In genomic region chr12:75596154-75597002, GRCm38 (mm10) we compare ENCODE assay signal across 8 mouse cellular contexts. TPM values are rescaled to one million over a fixed set of nuclear protein-coding genes. Genes with fewer than 3 reads are reported as not detected.
DNase-seq lines count a peak whose midpoint lies in the region; ATAC-seq lines count a peak whose summit lies in the region.

TSS of gene Ppp2r5e (minus strand) at chr12:75596245.

- H3K4me1 ChIP-seq in hindbrain, embryonic 11.5 days (replicated peaks; ENCODE audit: control insufficient read depth, insufficient read depth, low read length) = no peaks in the 10 kb centered on the region; the same call in 1 of the 2 replicates

- peak; percentile 100 for DNase-seq in Muller cell, postnatal 12 days (ENCODE audit: inconsistent ontology term)
- DNase-seq in cerebellum, adult 9-11 months = peak; percentile 99
- peak; percentile 97 to 99 for DNase-seq in frontal cortex, adult 2 months (ENCODE audit: extremely low spot score in 1 of 2, low spot score in 1 of 2)
- DNase-seq in hindbrain, embryonic 11.5 days (ENCODE audit: low spot score) = peak; percentile 99
- DNase-seq in layer of hippocampus, postnatal 10 days (ENCODE audit: low spot score in 2 of 2) = peak; percentile 99
- peak; percentile 100 for DNase-seq in lung, postnatal 10 days
- peak; percentile 99 for DNase-seq in ovary, postnatal 36 days (ENCODE audit: low spot score)
- peak; percentile 98 for DNase-seq in thymus, postnatal 25 days

- H3K9ac ChIP-seq in hindbrain, embryonic 11.5 days (ENCODE audit: low read depth, low read length) = peak within 1 kb of the TSS; percentile 98

- under 1% methylated on average over 63 of the region's 72 CpGs for WGBS in hindbrain, embryonic 11.5 days

- no peaks in the 10 kb centered on the region for H3K9me3 ChIP-seq in hindbrain, embryonic 11.5 days (ENCODE audit: control insufficient read depth, low read length)

- no peaks in the 10 kb centered on the region for H3K36me3 ChIP-seq in hindbrain, embryonic 11.5 days (ENCODE audit: control insufficient read depth, insufficient read depth, low read length)

- peak; percentile 99 for ATAC-seq in hindbrain, embryonic 11.5 days (ENCODE audit: low FRiP score)

- H3K4me2 ChIP-seq in hindbrain, embryonic 11.5 days (replicated peaks; ENCODE audit: low read depth, low read length) = peak within 1 kb of the TSS; percentile 75

- H3K27ac ChIP-seq in hindbrain, embryonic 11.5 days (ENCODE audit: low read depth, low read length) = peak within 1 kb of the TSS; percentile 97

- peak within 1 kb of the TSS; percentile 100 for H3K4me3 ChIP-seq in hindbrain, embryonic 11.5 days (ENCODE audit: low read depth, low read length)

- no peaks in the 10 kb centered on the region for H3K27me3 ChIP-seq in hindbrain, embryonic 11.5 days (ENCODE audit: control insufficient read depth, insufficient read depth, low read length)

RNA-seq across cellular contexts. Expression of gene Ppp2r5e, which starts in this region (rescaled TPM):
- 35.9 and 40.9 TPM in 2 replicates for polyA plus RNA-seq in frontal cortex, adult 2 months (2012; rRNA removed)
- 21.8 and 23.3 TPM in 2 replicates for polyA plus RNA-seq in hindbrain, embryonic 11.5 days (2014; fragmentation: Nextera tagmentation; extraction: Ambion mirVana)
- total RNA-seq in layer of hippocampus, postnatal 10 days (2021) = 10 to 100 TPM; 77.4 to 83.5 TPM

Comparison
In these comparisons a context has a peak if more than half of its experiments do, and no peak if none do; other contexts are left out.
1. Peak in every context shown above with its lines: DNase-seq, ATAC-seq, H3K4me3 ChIP-seq and H3K27ac ChIP-seq.